Mouse (Mus musculus) heart, embryonic 15.5 days (tissue): ENCODE measurements around the gene 4933402J07Rik. TPM values are rescaled to one million over a fixed set of nuclear protein-coding genes. Genes with fewer than 3 reads are reported as not detected.

ENCODE experiments used
- ATAC-seq: fragments of 200-750 bp; cut with Nextera tagmentation; replicated peaks from 2 replicates; pipeline ENCODE4 v1.8.0; 2017; ENCODE audit warnings: low read depth, moderate TSS enrichment; ENCODE audit not compliant: insufficient number of reproducible peaks, insufficient read depth, low FRiP score
- H3K27ac ChIP-seq: fragments of 300-500 bp; sonication (generic); 2 replicates; pipeline ENCODE4 v1.5.1; 2015; ENCODE audit warnings: mild to moderate bottlenecking, inconsistent platforms
- H3K27me3 ChIP-seq: fragments of 300-500 bp; sonication (generic); 2 replicates; pipeline ENCODE4 v1.6.1; 2015; ENCODE audit warnings: inconsistent platforms
- H3K36me3 ChIP-seq: fragments of 300-500 bp; sonication (generic); 2 replicates; pipeline ENCODE4 v1.6.1; 2015; ENCODE audit warnings: mild to moderate bottlenecking, inconsistent platforms
- H3K4me1 ChIP-seq: fragments of 300-500 bp; sonication (generic); replicated peaks from 2 replicates; pipeline ENCODE4 v1.6.1; 2015; ENCODE audit warnings: inconsistent platforms
- H3K4me2 ChIP-seq: fragments of 300-500 bp; sonication (generic); 2 replicates; pipeline ENCODE4 v1.6.1; 2015; ENCODE audit warnings: inconsistent platforms, mild to moderate bottlenecking, moderate library complexity
- H3K4me3 ChIP-seq: fragments of 300-500 bp; sonication (generic); 2 replicates; pipeline ENCODE4 v1.5.1; 2015; ENCODE audit warnings: mild to moderate bottlenecking, inconsistent platforms
- H3K9ac ChIP-seq: fragments of 300-500 bp; sonication (generic); 2 replicates; pipeline ENCODE4 v1.6.1; 2015; ENCODE audit warnings: mild to moderate bottlenecking, inconsistent platforms
- H3K9me3 ChIP-seq: fragments of 300-500 bp; sonication (generic); replicated peaks from 2 replicates; pipeline ENCODE4 v1.6.1; 2016; ENCODE audit warnings: inconsistent platforms
- WGBS: fragments of 180-500 bp; shearing (Covaris S2); methylation state at CpG from one replicate; pipeline ENCODE4 v1.1.7; 2015; ENCODE audit warnings: mixed read lengths; 5-methylcytosine and 5-hydroxymethylcytosine counted together
- polyA plus RNA-seq: library from polyadenylated mRNA; unstranded; fragments of >200 nt; fragmentation: Nextera tagmentation; extraction: Ambion mirVana; gene quantifications from 2 replicates; pipeline ENCODE4 v1.2.1, GENCODE M21; 2015

4933402J07Rik gene
- polyA plus RNA-seq, 1 experiment from 2014 or later, result not detected

- no peak for ATAC-seq
- Histone ChIP-seq H3K27me3 (peaks cover 9% of the 10 kb centered on the region), H3K4me3 (no peak overlapping the region), H3K36me3 (no peaks in the 10 kb centered on the region), H3K9me3 (no peaks in the 10 kb centered on the region), H3K4me2 (no peak overlapping the region), H3K4me1 (peaks cover 5% of the 10 kb centered on the region; the same call in 1 of the 2 replicates), H3K27ac (no peak overlapping the region), H3K9ac (no peak overlapping the region)
- 81% methylated on average over 12 of the region's 12 CpGs for WGBS
These were observed 57.5 kb downstream of the 4933402J07Rik start for GRCm38 (mm10) chr8:87621181-87621580.

- ATAC-seq, result no peak
- H3K4me2 ChIP-seq, result no peak overlapping the region
- 53% methylated on average over 6 of the region's 6 CpGs for WGBS
These were observed 66.0 kb downstream of the 4933402J07Rik start for GRCm38 (mm10) chr8:87629656-87630055.

GRCm38 (mm10) chr8:87631776-87632175, 68.1 kb downstream of the 4933402J07Rik start:
- WGBS, result 65% methylated on average over 7 of the region's 7 CpGs
- Histone ChIP-seq H3K27me3 (peaks cover 12% of the 10 kb centered on the region; the same call in 1 of the 2 replicates), H3K4me2 (no peak overlapping the region), H3K4me1 (no peaks in the 10 kb centered on the region), H3K9me3 (no peaks in the 10 kb centered on the region), H3K27ac (no peak overlapping the region), H3K9ac (no peak overlapping the region), H3K4me3 (no peak overlapping the region), H3K36me3 (no peaks in the 10 kb centered on the region)
- no peak for ATAC-seq

More at GRCm38 (mm10) chr8:87629656-87630055, 66.0 kb downstream of the 4933402J07Rik start:
- H3K4me1 ChIP-seq, result no peaks in the 10 kb centered on the region
- H3K27me3 ChIP-seq, result peaks cover 9% of the 10 kb centered on the region; the same call in 1 of the 2 replicates
- no peak overlapping the region for H3K9ac ChIP-seq
- no peaks in the 10 kb centered on the region for H3K36me3 ChIP-seq
- H3K9me3 ChIP-seq, result no peaks in the 10 kb centered on the region
- no peak overlapping the region for H3K4me3 ChIP-seq
- H3K27ac ChIP-seq, result no peak overlapping the region

- ATAC-seq, result no peak
- Histone ChIP-seq H3K4me2 (no peak overlapping the region), H3K9ac (no peak overlapping the region), H3K4me3 (no peak overlapping the region), H3K4me1 (no peaks in the 10 kb centered on the region), H3K36me3 (no peaks in the 10 kb centered on the region), H3K27me3 (0 out of 2 replicates have a peak, but pooled peaks cover 3% of the 10 kb centered on the region), H3K9me3 (no peaks in the 10 kb centered on the region), H3K27ac (no peak overlapping the region)
- 65% methylated on average over 11 of the region's 11 CpGs for WGBS
These were observed 72.6 kb downstream of the 4933402J07Rik start for GRCm38 (mm10) chr8:87636226-87636742.

Other genes starting within 250 kb of the 4933402J07Rik start
- gene Cbln1, start 91.2 kb upstream of the 4933402J07Rik start, polyA plus RNA-seq, result 0.15 TPM in 1 of 2 replicates, not detected in the other